Mouse (Mus musculus) gastrocnemius, postnatal 4 days (tissue): ENCODE measurements at regions not wholly inside any gene's neighbourhood (a gene's known extent, or its start where the extent isn't known, plus 50 kb on each side); places are given as distances from the start of the nearest gene placed in this dataset.
"Not testable (repeated sequence)": the region's sequence is repeated elsewhere in the genome, so short reads cannot be mapped to it uniquely, and the experiment has no call there.

Experiments used
- DNase-seq, 2 experiments: peaks; one replicate each; pipeline ENCODE4 v3.0.0; 2021 to 2022; ENCODE audit warnings: low spot score in 2 of 2, mixed read lengths in 2 of 2

DNA sequence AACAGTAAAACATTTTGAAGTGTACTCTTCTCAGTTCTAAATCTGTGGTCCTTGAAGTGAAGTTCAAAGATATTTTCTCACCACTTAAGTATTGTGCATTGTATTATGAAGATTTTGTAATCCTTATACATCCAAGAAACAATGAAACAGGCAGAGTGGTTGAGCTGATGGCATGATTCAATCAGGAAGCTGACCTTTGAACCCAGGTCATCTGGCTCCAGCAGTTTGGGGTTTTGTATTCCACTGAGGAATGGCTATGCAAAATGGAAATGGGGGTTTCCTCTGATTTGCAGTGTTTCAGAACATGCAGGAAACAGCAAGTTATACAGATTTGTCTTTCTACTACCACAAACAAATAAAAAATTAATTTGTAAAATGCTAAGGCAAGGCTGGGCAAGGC is 836.2 kb upstream of the Sox9 start:
- DNase-seq, result no peak

DNA sequence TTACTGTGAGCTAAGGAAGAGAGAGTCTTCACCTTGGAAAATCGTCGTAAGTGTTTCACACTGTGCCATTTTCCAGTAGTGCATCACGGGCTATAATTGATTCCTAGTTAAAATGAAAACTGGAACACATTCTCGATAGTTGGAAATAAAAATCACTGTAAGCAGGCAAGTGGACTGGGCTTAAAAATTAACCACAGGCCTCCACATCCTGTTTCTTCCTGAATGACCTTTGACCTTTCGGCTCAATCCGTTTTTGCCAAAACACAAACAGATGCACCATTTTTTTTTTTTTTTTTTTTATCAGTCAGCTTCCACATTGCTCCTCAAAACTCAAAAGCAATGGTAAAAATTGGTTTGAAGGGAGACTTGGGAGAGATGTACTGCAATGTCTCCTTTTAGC is 834.4 kb upstream of the Sox9 start:
- DNase-seq, result no peak

DNA sequence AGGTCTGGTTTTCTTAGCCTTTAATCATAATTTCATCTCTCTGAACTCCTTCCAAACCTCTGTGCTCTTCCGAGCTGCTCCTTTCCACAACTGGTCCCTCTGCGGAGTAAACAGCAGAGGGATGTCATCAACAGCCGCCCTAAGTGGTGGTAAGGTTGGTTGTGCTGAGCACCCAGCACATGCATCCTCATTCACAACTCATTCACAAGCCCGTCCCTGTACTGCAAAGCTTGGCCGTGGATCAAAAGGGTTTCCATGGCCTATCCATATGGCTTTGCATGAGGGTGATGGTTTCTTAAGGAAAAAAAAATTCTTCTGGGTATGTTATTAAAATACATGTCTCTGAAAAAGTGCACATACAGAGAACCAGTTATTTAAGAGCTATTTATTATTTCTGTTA is 828.6 kb upstream of the Sox9 start:
- no peak for DNase-seq

DNA sequence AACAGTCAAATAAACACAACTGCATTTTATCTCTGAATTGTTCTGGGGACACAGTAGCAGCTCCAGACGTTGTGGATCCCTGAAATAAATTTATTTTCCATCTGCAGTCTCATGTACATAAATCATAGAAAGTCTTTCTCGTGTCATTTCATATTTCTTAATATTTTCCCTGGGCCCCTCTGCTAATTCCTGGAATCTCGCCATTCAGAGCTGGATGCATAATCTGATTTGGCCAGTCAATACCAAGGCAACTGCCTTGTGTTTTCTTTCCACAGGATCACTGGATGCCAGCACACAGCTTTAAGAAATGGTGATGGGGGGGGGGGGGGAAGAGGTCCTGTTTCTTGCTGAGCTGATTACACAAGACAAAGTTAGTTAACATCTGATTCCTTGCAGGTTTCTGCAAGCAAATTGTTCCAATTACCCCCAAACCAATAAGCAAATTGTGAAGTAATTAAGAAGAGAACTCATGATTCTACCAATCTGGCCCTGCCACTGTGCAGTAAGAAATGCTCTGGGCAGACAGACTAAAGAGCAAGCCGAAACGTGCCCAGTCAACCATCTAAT is 824.2 kb upstream of the Sox9 start:
- no peak for DNase-seq

DNA sequence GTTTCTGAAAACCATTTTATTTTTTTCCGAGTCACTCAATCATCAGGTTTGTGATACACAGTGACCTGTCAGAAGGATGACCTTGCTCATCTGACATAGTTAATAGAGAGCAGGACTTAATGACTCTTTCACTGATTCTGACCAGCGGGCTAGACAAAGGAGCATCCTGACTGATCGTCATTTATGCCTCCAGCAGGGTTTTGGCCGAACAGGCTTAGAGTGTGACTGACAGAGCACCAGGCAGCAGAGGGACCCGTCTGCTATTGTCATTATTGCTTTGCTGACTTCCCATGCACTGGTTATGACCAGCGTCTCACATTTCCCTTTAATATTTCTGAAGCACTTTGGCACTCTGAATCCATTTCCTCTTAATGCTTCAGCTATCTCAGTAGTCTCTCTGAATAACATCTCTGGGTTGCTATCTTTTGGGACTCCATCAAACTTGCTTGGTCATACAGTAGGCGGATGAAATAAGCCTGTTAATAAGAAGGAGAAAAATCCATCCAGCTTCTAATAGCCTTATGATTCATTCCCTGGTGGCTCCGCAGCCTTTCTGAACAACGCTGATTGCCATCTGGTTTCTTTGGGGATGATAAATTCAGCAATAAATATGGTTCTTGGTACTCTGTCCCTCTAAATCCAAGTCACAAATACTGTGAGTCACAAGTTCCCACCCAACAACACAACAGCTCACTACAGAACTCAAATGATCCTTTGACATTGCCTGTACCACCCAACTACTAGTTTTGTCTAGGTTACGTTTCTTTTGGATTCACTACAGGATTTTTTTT is 820.8 kb upstream of the Sox9 start:
- DNase-seq, result no peak

DNA sequence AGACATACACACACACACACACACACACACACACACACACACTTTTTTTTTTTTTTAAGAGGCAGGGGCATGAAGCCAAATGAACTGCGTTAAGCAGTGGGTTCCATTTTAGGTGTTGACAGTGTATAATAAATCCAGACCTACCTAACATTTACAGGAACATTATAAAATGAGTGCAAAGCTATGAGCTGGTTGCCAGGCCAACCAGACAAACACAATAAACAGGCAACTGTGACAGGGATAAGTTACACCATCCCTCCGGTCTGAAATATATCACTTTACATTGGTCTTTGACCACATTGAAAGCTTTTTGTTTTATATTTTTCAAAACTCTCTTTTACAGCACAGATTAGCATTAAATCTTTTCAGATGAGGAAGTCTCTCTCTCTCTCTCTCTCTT is 820.2 kb upstream of the Sox9 start:
- no peak for DNase-seq

DNA sequence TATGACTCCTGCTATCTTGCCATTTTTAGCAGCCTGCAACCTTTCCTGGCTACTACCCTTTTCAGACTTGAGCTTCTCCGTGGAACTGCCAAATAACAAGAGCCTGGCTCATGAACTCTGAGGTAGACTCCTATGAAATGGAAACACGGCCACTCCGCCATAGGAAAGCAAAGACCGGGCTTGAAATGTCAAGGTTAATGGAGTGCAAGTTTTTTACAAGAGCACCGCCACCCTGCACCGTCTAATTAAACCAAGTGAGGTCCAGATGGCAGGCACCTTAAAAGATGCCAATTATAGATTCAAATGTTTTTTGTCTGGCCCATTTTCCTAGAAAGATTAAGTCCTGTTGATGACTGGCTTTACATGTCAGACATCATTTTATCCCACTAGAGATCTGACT is 818.0 kb upstream of the Sox9 start:
- no peak for DNase-seq

DNA sequence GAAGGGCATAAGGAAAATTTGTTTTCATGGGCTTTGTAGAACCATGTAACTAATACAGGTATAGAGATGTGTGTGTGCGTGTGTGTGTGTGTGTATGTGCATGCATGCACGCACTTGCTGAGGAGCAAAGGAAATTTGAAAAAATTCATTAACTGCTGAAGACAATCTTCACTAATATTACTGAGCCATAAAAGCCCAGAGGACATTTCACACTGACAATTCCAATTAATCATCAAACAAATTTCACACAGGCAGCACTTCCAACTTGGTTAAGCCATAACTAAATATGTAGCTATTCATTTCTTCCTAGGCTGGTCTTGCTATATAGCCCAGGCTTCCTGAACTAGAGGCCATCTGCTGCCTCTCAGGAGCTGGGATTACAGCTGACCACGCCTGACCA is 815.6 kb upstream of the Sox9 start:
- no peak for DNase-seq

DNA sequence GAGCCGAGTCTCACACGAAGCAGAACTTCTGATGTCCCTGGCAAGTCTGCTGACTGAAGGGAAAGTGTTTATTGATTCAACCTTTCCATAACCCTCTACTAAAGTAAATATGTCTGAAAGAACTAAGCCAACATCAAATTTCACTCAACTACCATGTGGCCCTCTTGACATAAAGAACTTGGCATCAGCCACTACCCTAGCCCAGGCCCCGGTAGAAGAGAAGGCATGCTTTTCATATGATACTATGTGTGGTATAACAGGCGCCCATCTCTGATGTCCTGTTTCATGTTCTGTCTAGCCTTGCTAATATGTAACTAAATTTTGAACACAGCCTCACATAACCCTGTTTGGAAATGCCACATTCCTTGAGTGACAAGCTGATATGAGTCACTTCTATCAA is 811.0 kb upstream of the Sox9 start:
- DNase-seq, result no peak

DNA sequence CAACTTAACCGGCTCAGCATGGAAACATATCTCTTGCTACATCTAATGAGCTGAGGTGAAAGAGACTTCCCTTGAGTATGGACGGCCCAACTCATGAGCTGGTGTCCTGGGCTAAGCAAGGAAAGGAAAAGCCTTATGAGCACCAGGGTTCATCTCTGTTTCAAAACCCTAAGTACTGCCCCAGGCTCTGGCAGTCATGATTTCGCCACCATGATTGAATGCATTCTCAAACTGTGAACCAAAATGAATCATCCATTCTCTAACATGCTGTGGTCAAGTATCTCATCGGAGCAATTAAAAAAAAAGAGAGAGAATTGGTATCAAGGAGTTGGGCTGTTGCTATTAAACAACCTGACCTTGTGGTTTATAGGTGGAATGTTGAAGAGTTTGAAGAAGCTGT is 803.4 kb upstream of the Sox9 start:
- DNase-seq, result no peak

DNA sequence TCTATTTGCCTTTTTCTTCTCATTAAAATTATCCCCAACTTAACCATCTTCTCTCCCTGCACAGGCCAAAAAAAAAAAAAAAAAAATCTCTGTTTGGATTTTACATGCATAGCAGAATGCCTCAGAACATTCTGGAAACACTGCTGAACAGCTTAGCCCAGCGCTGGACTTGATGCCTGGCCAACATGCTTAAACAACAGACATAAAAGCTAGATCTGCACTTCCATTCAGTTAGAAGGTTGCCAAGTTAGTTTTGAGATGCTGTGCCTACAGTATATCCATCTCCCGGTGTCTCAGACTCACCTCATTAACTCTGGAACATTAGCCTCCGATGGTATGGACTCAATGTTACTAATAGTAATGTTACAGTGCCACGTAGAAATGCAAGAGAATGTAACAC is 785.6 kb upstream of the Sox9 start:
- DNase-seq, result no peak

DNA sequence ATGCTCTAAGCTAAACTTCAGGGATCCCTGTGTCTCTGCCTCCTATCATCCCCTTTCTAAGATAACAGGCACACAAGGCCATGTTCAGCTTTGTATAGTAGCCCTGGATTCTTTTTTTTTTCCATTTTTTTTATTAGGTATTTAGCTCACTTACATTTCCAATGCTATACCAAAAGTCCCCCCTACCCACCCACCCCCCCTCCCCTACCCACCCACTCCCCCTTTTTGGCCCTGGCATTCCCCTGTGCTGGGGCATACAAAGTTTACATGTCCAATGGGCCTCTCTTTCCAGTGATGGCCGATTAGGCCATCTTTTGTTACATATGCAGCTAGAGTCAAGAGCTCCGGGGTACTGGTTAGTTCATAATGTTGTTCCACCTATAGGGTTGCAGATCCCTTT is 771.2 kb upstream of the Sox9 start:
- DNase-seq, result not testable (repeated sequence)

DNA sequence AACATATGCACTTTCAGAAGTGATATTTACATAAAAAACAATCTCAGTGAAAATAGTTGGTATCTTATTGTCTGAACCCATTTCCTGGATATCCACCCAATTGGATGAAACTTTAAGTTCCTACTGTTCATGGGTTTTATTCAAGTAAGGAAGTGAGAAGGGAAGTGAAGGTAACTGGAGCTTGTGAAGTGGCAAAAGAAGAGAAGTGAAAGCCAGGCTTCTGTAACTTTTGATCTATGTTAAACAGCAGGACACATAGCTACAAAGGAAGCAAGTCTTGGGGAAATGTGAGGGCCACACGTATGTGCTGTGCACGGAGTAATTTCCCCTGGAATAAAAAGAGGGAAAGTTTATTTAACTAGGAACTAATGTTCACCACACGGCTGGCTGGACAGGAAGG is 764.1 kb upstream of the Sox9 start:
- no peak for DNase-seq

DNA sequence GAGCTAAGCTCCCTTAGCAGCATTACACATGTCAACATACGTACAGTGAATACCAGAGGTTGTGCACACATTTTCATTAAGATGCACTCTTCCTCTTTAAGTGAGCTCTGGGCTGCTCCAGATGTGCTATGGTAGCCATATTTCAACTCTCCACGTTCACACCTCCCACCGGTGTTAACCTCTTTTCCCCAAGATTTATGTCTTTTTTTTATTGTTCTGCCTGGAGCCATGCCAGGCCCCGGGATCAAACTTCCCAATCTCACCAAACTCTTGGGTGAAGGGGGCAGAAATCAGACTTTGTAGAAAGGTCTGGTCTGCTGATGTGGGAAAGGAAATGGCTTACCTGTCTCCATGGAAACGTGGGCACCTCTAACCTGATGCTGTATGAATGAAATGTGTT is 754.0 kb upstream of the Sox9 start:
- DNase-seq, result no peak

DNA sequence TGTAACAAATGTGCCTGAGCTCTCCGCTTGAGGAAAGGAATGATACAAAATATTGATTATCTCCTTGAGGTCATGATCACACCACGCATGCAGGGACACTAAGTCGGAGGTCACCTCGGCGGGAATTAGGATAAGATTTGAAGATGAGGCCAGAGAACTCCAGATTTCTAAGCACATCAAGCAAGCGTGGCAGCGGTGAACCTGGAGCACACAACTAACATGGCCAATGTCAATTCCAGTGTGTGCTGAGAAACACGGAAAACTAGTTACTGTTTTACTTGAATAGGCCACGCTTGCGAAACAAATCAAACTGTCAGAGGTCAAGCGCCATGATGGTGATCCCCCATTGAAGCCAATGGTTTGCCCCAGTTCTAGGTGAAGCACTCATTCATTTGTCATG is 743.3 kb upstream of the Sox9 start:
- DNase-seq, result no peak

DNA sequence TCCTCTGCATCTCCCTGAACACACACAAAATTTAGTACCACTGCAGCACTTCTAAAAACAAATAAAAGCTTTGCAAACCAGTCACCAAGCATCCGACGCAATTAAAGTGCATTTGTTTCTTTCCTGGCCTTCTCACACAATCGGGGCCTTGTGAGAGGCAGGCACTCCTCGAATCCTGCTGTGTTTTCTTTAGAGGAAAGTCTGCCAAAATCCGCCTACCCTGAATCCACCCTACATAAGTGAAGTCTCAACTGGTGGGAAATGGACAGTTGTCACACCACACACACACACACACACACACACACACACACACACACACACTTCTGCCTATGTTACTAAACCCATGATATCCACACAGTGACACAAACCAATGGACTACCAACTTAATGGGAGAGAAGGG is 737.6 kb upstream of the Sox9 start:
- DNase-seq, result no peak

DNA sequence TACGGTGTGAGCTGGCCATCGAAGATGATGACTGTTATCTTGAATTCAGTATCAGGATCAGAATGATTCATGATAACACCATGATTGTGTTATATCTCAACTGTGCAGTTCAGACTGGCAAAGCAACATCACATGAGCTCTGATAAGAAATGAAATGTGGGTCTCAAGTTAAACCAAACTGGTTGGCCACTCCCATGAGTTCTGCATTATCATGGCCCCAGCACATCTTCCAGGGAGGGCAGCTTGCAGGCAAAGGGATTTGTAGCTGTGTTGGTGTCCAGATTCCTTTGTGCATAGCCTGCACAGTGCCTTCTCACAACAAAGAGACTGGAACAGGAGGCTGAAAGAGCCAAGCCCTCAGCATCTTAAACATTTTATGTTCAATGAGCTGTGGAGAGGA is 736.7 kb upstream of the Sox9 start:
- DNase-seq, result no peak

DNA sequence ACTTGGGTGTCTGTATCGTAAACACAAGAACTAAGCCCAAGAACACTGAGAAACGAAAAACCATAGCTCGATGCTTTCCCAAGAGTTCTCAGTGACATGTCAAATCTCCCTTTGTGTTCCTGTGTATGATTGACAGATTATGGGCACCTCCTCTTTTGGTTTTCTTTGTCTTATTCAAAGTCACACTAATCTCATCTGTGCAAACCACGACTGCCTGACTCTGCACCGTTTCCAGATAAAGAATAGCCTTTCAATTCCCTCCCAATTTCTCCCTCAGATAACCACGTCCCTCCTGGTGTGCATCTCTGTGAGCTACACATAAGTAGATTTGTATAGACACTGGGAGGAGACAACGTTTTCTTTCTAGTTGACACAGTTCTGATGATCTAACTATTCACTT is 731.7 kb upstream of the Sox9 start:
- DNase-seq, result no peak

DNA sequence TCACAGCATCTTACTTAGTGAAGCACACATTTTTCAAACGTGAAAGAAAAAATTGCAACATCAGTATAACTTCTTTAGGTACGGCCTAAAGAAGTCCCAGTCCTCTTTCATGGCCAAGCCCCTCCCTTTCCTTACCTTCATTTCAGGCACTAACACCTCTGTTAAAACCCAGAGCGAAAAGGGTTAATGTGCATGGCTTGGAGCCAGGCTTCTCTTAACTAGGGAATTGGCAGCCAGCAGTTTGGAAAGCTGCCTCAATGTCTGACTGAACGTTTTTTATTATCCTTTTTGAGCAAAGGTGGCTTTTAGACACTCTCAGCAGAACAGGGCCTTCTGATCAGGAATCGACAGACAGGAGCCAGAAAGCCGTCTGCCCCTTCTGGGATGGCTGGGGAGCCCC is 726.4 kb upstream of the Sox9 start:
- DNase-seq, result no peak

DNA sequence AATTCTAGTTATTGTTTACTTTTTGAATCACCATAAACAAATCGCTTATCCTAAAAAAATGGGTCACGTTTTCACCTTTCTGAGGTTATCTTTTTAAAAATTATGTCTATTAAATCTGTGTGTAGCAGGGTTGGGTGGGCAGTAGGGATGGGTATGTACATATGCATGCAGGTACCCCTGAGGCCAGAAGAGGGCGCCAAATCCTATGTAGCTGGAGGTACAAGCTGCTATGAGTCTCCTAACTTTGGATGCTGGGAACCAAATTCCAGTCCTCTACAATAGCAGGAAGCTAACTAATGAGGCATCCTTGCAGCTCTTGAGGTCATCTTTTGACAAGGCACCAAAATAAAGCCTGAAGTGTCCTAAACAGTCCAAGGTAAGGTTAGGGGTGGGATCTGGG is 714.8 kb upstream of the Sox9 start:
- DNase-seq, result no peak

DNA sequence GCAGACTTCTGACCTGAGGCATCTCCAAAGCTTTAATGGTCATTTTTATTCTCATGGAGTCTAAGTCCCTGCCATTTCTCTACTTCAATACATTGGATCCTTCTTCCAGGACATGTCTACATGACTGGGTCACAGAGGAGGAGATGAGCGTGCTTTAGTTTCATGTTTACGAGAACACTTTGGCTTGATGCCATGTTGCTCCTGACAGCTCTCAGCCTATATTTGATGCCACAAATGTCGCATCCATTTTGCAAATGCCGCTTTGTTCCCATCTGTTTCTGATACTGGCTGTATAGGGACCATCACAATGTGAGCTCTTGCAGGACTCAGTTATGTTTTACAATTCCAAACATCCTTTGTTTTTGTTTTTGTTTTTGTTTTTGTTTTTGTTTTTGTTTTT is 713.2 kb upstream of the Sox9 start:
- DNase-seq, result no peak

DNA sequence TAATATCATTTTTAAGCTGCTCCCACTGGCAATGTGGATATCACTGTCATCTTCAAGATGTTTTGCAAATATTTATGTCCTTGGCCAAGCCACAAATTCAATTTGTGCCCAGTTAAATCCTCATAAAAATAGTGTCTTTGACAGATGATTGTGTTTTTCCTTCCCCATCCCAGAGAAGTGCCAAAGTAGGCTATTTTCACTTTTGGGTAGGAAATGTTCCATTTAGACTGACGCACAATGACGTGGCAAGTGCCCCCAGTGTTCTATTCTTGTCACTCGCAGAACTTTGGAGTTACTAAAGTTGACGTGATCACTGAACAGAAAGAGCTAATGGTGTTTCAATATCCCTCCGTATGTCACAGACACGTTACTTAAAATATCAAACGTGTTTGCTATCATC is 710.5 kb upstream of the Sox9 start:
- DNase-seq, result no peak

DNA sequence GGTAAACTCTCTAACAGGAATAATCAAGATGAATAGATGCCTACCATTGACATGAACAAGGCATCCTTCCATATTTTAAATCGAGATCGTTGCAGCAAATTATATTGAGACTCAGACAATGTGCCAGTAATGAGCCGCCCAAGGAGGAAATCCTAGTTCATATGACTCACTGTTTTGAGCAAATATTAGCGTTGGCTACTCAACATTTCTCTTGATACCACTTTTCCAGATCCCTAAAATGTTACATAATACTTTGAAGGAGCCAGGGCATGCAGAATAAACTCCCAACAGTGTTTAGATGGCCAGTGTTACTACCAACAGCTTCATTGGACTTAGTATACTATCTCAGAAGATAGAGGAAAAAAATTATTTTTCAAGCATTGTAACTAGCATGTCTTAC is 700.6 kb upstream of the Sox9 start:
- DNase-seq, result no peak

DNA sequence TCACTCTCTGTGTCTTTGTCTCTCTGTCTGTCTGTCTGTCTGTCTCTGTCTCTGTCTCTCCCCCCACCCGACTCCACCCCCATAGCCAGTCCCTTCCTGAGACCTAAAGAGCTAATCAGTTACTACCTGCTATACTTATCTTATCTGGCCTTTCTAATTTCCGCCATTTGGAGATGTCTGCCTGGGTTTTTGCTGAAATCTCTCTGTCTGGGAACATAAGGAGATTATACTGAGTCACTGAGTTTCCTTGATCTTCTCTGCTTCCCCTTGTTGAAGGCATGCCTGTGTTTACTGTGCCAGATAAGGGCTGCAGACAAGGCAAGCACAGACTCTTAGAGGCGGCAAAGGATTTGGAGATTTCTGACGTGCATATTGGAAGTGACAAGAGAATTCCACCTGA is 699.0 kb upstream of the Sox9 start:
- DNase-seq, result no peak
